Mouse (Mus musculus) MEL (cell line): Measurements from ENCODE around the gene Foxo3. TPM values are rescaled to one million over a fixed set of nuclear protein-coding genes. Genes with fewer than 3 reads are reported as not detected.

Experiments
- DNase-seq: peaks from one replicate; pipeline ENCODE4 v3.0.0; 2011; ENCODE audit warnings: low read depth, low spot score
- H3K27ac ChIP-seq: 2 replicates; pipeline ENCODE4 v1.5.1; 2012; ENCODE audit warnings: low read depth, mild to moderate bottlenecking, control low read depth, low read length, moderate library complexity; ENCODE audit not compliant: control insufficient read depth
- H3K27me3 ChIP-seq, 2 experiments: fragments of 150-350 bp in 1 of 2; sonication (generic) in 1 of 2; 2 replicates each; pipeline ENCODE4 v1.6.1; 2012; ENCODE audit warnings: low read length in 2 of 2, mild to moderate bottlenecking in 2 of 2, improper control_type of control experiment in 1 of 2, moderate library complexity in 1 of 2; ENCODE audit not compliant: insufficient read depth in 2 of 2, control insufficient read depth in 1 of 2
- H3K36me3 ChIP-seq, 2 experiments: 2 replicates each; pipeline ENCODE4 v1.6.1; 2012 to 2014; ENCODE audit warnings: low read length in 2 of 2, improper control_type of control experiment in 1 of 2, inconsistent platforms in 1 of 2, mild to moderate bottlenecking in 1 of 2; ENCODE audit not compliant: insufficient read depth in 2 of 2, control insufficient read depth in 1 of 2
- H3K4me1 ChIP-seq, 2 experiments: fragments of 150-350 bp in 1 of 2; sonication (generic) in 1 of 2; 2 replicates each; pipeline ENCODE4 v1.6.1; 2012; ENCODE audit warnings: low read length in 2 of 2, improper control_type of control experiment in 1 of 2, mild to moderate bottlenecking in 1 of 2; ENCODE audit not compliant: insufficient read depth in 2 of 2, control insufficient read depth in 1 of 2
- H3K4me3 ChIP-seq, 2 experiments: fragments of 150-350 bp in 1 of 2; sonication (generic) in 1 of 2; 2 replicates each; pipeline ENCODE4 v1.5.1; 2012; ENCODE audit warnings: low read depth in 2 of 2, low read length in 2 of 2, mild to moderate bottlenecking in 2 of 2, moderate library complexity in 2 of 2, control low read depth in 1 of 2, improper control_type of control experiment in 1 of 2; ENCODE audit not compliant: control insufficient read depth in 1 of 2, insufficient read depth in 1 of 2
- H3K79me2 ChIP-seq: 2 replicates; pipeline ENCODE4 v1.6.1; 2012; ENCODE audit warnings: mild to moderate bottlenecking, low read length, moderate library complexity; ENCODE audit not compliant: control insufficient read depth, poor library complexity, insufficient read depth
- H3K9ac ChIP-seq: 2 replicates; pipeline ENCODE4 v1.6.1; 2012; ENCODE audit warnings: low read depth, mild to moderate bottlenecking, control low read depth, low read length, moderate library complexity; ENCODE audit not compliant: control insufficient read depth, poor library complexity, severe bottlenecking
- H3K9me3 ChIP-seq: fragments of 150-350 bp; sonication (generic); replicated peaks from 2 replicates; pipeline ENCODE4 v1.6.1; 2012; ENCODE audit warnings: mild to moderate bottlenecking, low read length, improper control_type of control experiment, moderate library complexity; ENCODE audit not compliant: insufficient read depth
- CHD1 ChIP-seq: IDR thresholded peaks from 2 replicates; pipeline ENCODE4 v1.6.1; 2012; ENCODE audit warnings: low read depth, mild to moderate bottlenecking, inconsistent platforms, low read length, improper control_type of control experiment
- CHD2 ChIP-seq: IDR thresholded peaks from 2 replicates; pipeline ENCODE4 v1.6.1; 2011; ENCODE audit warnings: low read length, improper control_type of control experiment
- GABPA ChIP-seq: IDR thresholded peaks from 2 replicates; pipeline ENCODE4 v1.6.1; 2012; ENCODE audit warnings: low read depth, mild to moderate bottlenecking, inconsistent platforms, low read length, improper control_type of control experiment, moderate library complexity
- HCFC1 ChIP-seq: IDR thresholded peaks from 2 replicates; pipeline ENCODE4 v1.6.1; 2012; ENCODE audit warnings: low read depth, mild to moderate bottlenecking, inconsistent platforms, low read length, improper control_type of control experiment, moderate library complexity
- MAFK ChIP-seq: IDR thresholded peaks from 2 replicates; pipeline ENCODE4 v1.6.1; 2011; ENCODE audit warnings: low read depth, mild to moderate bottlenecking, low read length, improper control_type of control experiment, borderline replicate concordance
- MAX ChIP-seq: IDR thresholded peaks from 2 replicates; pipeline ENCODE4 v1.6.1; 2011; ENCODE audit warnings: low read length, improper control_type of control experiment
- MXI1 ChIP-seq: IDR thresholded peaks from 2 replicates; pipeline ENCODE4 v1.6.1; 2011; ENCODE audit warnings: mild to moderate bottlenecking, low read depth, low read length, improper control_type of control experiment
- MYC ChIP-seq: IDR thresholded peaks from 2 replicates; pipeline ENCODE4 v1.6.1; 2011; ENCODE audit warnings: low read depth, mild to moderate bottlenecking, low read length, improper control_type of control experiment, moderate library complexity
- NELFE ChIP-seq: IDR thresholded peaks from 2 replicates; pipeline ENCODE4 v1.6.1; 2011; ENCODE audit warnings: low read depth, low read length, improper control_type of control experiment
- RAD21 ChIP-seq: IDR thresholded peaks from 2 replicates; pipeline ENCODE4 v1.6.1; 2011; ENCODE audit warnings: mild to moderate bottlenecking, low read depth, low read length, improper control_type of control experiment
- RCOR1 ChIP-seq: IDR thresholded peaks from 2 replicates; pipeline ENCODE4 v1.6.1; 2012; ENCODE audit warnings: low read depth, mild to moderate bottlenecking, inconsistent platforms, low read length, improper control_type of control experiment
- TAL1 ChIP-seq: IDR thresholded peaks from 2 replicates; pipeline ENCODE4 v1.6.1; 2012; ENCODE audit warnings: mild to moderate bottlenecking, inconsistent platforms, low read length, moderate library complexity, mixed read lengths
- TBP ChIP-seq: IDR thresholded peaks from 2 replicates; pipeline ENCODE4 v1.8.0; 2011; ENCODE audit warnings: low read depth, low read length, improper control_type of control experiment
- TCF12 ChIP-seq: IDR thresholded peaks from 2 replicates; pipeline ENCODE4 v1.6.1; 2014; ENCODE audit warnings: low read depth, mild to moderate bottlenecking, inconsistent platforms, low read length, improper control_type of control experiment, moderate library complexity
- UBTF ChIP-seq: IDR thresholded peaks from 2 replicates; pipeline ENCODE4 v1.6.1; 2012; ENCODE audit warnings: low read depth, mild to moderate bottlenecking, inconsistent platforms, low read length, improper control_type of control experiment, moderate library complexity, borderline replicate concordance; ENCODE audit not compliant: insufficient read depth
- USF2 ChIP-seq, 2 experiments: IDR thresholded peaks; 2 replicates each; pipeline ENCODE4 v1.6.1; 2011 to 2012; ENCODE audit warnings: improper control_type of control experiment in 2 of 2, low read length in 2 of 2, borderline replicate concordance in 1 of 2, inconsistent platforms in 1 of 2, low read depth in 1 of 2, mild to moderate bottlenecking in 1 of 2; ENCODE audit not compliant: insufficient read depth in 1 of 2
- polyA plus RNA-seq, 2 experiments: library from polyadenylated mRNA; stranded (reverse) in 1 of 2; unstranded in 1 of 2; fragments of >175 nt in 1 of 2; fragments of >200 nt in 1 of 2; gene quantifications; 2 replicates each; pipeline versions ENCODE4 v1.2.1 to v1.2.4; 2012; ENCODE audit warnings: low replicate concordance in 2 of 2, low read depth in 1 of 2; ENCODE audit not compliant: insufficient read length in 2 of 2, insufficient read depth in 1 of 2, missing spikeins in 1 of 2
- total RNA-seq: library from RNA; depleted of rRNA; stranded (reverse); fragments of 300-350 nt; gene quantifications from 2 replicates; pipeline ENCODE4 v1.2.3, GENCODE M21; 2012

Foxo3 gene
- total and polyA plus RNA-seq, 3 experiments: 21.0 to 103 (median 27.2) TPM

- no peak for TF ChIP-seq RAD21
- TF ChIP-seq CHD2: no peak
- TF ChIP-seq UBTF: no peak
- no peak for TF ChIP-seq TCF12
- no peak for TF ChIP-seq NELFE
- no peak for TF ChIP-seq CHD1
- TF ChIP-seq TBP: no peak
- no peak for TF ChIP-seq HCFC1
- TF ChIP-seq TAL1: no peak
- no peaks in the 10 kb centered on the region for H3K27me3 ChIP-seq
- no peak overlapping the region for H3K27ac ChIP-seq
- DNase-seq: no peak
- H3K9ac ChIP-seq: no peak overlapping the region
- peaks cover 9 to 11% of the 10 kb centered on the region in 2 experiments for H3K4me1 ChIP-seq
- H3K36me3 ChIP-seq: peaks cover 0 to 15% of the 10 kb centered on the region in 2 experiments; a peak in 3 of 4 replicates
- H3K9me3 ChIP-seq: no peaks in the 10 kb centered on the region
- no peaks in the 10 kb centered on the region; the same call in 1 of the 2 replicates for H3K79me2 ChIP-seq
- no peak overlapping the region for H3K4me3 ChIP-seq
Measured at GRCm38 (mm10) chr10:42203321-42204155, 73.0 kb downstream of the Foxo3 start.

- H3K36me3 ChIP-seq: peaks cover 0 to 20% of the 10 kb centered on the region in 2 experiments; a peak in 3 of 4 replicates
- H3K9ac ChIP-seq: no peak overlapping the region
- no peaks in the 10 kb centered on the region for H3K27me3 ChIP-seq
- H3K27ac ChIP-seq: no peak overlapping the region
- TF ChIP-seq MXI1 (no peak), MAFK (no peak), MYC (no peak), USF2 (IDR thresholded peaks at IDR 0.05; ENCODE audit: borderline replicate concordance in 1 of 2, insufficient read depth in 1 of 2, low read depth in 1 of 2, low read length in 2 of 2) (no peak), GABPA (no peak), RCOR1 (no peak), TCF12 (no peak), MAX (no peak), CHD2 (no peak)
- no peak overlapping the region for H3K4me3 ChIP-seq
- no peaks in the 10 kb centered on the region for H3K9me3 ChIP-seq
- no peak for DNase-seq
- peaks cover 12 to 18% of the 10 kb centered on the region in 2 experiments for H3K4me1 ChIP-seq
- peaks cover 1% of the 10 kb centered on the region; the same call in 1 of the 2 replicates for H3K79me2 ChIP-seq
Measured at GRCm38 (mm10) chr10:42202561-42202960, 74.0 kb downstream of the Foxo3 start.
